Mouse (Mus musculus): Measurements from ENCODE around the gene Kif1b. TPM values are rescaled to one million over a fixed set of nuclear protein-coding genes. Genes with fewer than 3 reads are reported as not detected.

Kif1b gene
- total and polyA plus RNA-seq, 2 experiments from 2014 or later: 213 to 322 TPM

- Histone ChIP-seq H3K9ac (replicated peaks; ENCODE audit: low read length) (no peak overlapping the region), H3K4me3 (ENCODE audit: low read length) (no peak overlapping the region), H3K36me3 (ENCODE audit: insufficient read depth, low read length) (no peaks in the 10 kb centered on the region), H3K4me2 (ENCODE audit: low read depth, low read length) (no peak overlapping the region), H3K27ac (no peak overlapping the region), H3K9me3 (ENCODE audit: low read length) (no peaks in the 10 kb centered on the region), H3K4me1 (ENCODE audit: insufficient read depth, low read length) (peaks cover 8% of the 10 kb centered on the region; the same call in 1 of the 2 replicates), H3K27me3 (ENCODE audit: insufficient read depth, low read length) (no peaks in the 10 kb centered on the region)
- no peak for ATAC-seq
- TF ChIP-seq CTCF (IDR thresholded peaks at IDR 0.05; ENCODE audit: low read depth): no peak
- 93% methylated on average over 2 of the region's 2 CpGs for WGBS
- DNase-seq (ENCODE audit: low spot score): no peak
These were observed 11.0 kb downstream of the Kif1b start for GRCm38 (mm10) chr4:149296501-149296900.

- TF ChIP-seq CTCF (IDR thresholded peaks at IDR 0.05; ENCODE audit: low read depth): no peak
- ATAC-seq: no peak
- Histone ChIP-seq H3K36me3 (ENCODE audit: insufficient read depth, low read length) (peaks cover 4% of the 10 kb centered on the region; the same call in 1 of the 2 replicates), H3K4me3 (ENCODE audit: low read length) (no peak overlapping the region), H3K9me3 (ENCODE audit: low read length) (no peaks in the 10 kb centered on the region), H3K27ac (no peak overlapping the region), H3K4me1 (ENCODE audit: insufficient read depth, low read length) (peaks cover 5% of the 10 kb centered on the region; the same call in 1 of the 2 replicates), H3K4me2 (ENCODE audit: low read depth, low read length) (no peak overlapping the region), H3K9ac (replicated peaks; ENCODE audit: low read length) (no peak overlapping the region), H3K27me3 (ENCODE audit: insufficient read depth, low read length) (no peaks in the 10 kb centered on the region)
- no peak for DNase-seq (ENCODE audit: low spot score)
- WGBS: 61% methylated on average over 5 of the region's 5 CpGs
These were observed 14.5 kb downstream of the Kif1b start for GRCm38 (mm10) chr4:149292984-149293383.

DNA sequence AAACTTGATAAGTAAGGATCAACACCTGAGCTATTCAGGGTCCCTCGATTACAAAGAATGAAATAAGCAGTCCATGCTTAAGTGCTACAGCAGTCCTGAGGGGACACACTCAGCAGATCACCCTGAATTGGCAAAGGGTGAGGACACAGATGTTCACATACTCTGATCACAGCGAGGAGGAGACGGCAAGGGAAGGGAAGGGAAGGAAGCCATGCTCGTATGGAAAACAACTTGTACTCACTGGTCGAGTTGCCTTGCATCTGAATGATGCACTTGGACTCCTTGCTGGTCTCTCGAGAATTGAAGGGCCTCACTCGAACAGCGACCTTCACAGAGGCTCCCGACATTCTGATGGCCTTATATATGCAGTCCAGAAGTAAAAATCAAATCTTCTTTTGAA lies 16.4 kb downstream of the Kif1b start:
- Histone ChIP-seq H3K27ac (no peak overlapping the region), H3K4me3 (ENCODE audit: low read length) (no peak overlapping the region), H3K4me1 (ENCODE audit: insufficient read depth, low read length) (peaks cover 5% of the 10 kb centered on the region; the same call in 1 of the 2 replicates), H3K9me3 (ENCODE audit: low read length) (no peaks in the 10 kb centered on the region), H3K27me3 (ENCODE audit: insufficient read depth, low read length) (no peaks in the 10 kb centered on the region), H3K9ac (replicated peaks; ENCODE audit: low read length) (no peak overlapping the region), H3K36me3 (ENCODE audit: insufficient read depth, low read length) (peaks cover 4% of the 10 kb centered on the region; the same call in 1 of the 2 replicates), H3K4me2 (ENCODE audit: low read depth, low read length) (no peak overlapping the region)
- DNase-seq (ENCODE audit: low spot score): no peak
- 66% methylated on average over 9 of the region's 9 CpGs for WGBS
- ATAC-seq: no peak
- no peak for TF ChIP-seq CTCF (IDR thresholded peaks at IDR 0.05; ENCODE audit: low read depth)

DNA sequence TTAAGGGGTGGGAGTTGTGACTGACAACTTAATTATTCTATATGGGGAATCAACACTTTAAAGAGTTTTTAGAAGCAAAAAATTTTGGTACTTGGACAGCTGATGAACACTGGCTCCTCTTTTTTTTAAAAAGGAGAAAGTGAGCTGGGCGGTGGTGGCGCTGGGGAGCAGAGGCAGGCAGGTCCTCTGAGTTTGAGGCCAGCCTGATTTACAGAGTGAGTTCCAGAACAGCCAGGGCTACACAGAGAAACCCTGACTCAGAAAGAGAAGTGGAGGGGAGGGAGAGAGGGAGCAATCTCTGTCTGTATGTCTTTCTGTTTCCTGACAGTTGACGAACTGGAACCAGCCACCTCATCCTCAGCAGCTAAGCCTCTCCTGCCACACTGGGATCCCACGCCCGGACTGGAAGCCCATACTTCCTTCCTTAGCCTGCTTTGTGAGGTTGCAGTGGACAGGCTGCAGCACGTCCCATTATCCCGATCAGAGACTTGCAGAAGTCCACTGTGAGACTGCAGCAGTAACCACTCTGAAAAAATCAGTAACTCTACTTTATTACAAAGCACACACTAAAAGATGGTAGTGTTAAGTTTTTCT lies 17.2 kb downstream of the Kif1b start:
- no peak for TF ChIP-seq CTCF (IDR thresholded peaks at IDR 0.05; ENCODE audit: low read depth)
- H3K4me2 ChIP-seq (ENCODE audit: low read depth, low read length): no peak overlapping the region
- H3K27ac ChIP-seq: no peak overlapping the region
- DNase-seq (ENCODE audit: low spot score) (no peak), ATAC-seq (no peak)
- H3K9ac ChIP-seq (replicated peaks; ENCODE audit: low read length): no peak overlapping the region
- WGBS: 92% methylated on average over 7 of the region's 7 CpGs
- H3K36me3 ChIP-seq (ENCODE audit: insufficient read depth, low read length): peaks cover 4% of the 10 kb centered on the region; the same call in 1 of the 2 replicates
- no peak overlapping the region for H3K4me3 ChIP-seq (ENCODE audit: low read length)
- H3K27me3 ChIP-seq (ENCODE audit: insufficient read depth, low read length): no peaks in the 10 kb centered on the region
- H3K9me3 ChIP-seq (ENCODE audit: low read length): no peaks in the 10 kb centered on the region
- H3K4me1 ChIP-seq (ENCODE audit: insufficient read depth, low read length): peaks cover 5% of the 10 kb centered on the region; the same call in 1 of the 2 replicates

DNA sequence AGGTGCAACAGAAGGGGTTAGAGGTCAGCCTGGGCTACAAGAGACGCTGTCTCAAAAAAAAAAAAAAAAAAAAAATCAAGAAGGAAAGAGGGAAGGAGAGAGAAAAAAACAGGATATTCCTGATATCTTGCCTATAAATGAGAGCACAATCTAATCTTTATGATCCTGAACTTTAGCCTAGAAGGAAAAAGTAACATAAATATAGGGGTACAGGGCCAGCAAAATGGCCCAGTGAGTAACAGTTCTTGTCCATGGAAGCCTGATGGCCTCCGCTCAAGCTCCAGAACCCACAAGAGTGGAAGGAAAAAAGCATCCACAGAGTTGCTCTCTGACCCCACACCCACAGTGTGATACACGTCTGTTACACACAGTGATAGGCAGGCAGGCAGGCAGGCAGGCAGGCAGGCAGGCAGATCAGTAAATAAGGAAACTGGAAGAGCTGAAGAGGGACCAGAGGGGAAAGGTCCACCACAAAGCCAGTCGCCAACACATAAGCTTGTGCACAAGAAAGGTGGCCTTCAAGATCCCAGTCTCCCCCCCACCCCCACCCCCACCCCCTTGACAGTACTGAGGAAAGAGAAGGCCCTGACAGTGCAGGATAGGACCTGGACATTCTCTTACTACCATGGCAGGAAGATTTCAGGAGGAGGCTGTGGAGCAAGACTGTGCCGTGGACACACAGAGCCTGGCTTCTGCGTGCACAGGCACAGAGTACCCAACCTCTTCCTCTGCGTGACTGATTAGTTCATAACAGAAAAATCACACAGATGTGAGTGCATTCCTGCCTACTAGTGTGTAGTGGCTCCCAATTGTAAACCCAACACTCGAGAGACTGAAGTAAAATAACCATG lies 21.0 kb downstream of the Kif1b start:
- no peak for ATAC-seq
- 71% methylated on average over 8 of the region's 8 CpGs for WGBS
- no peaks in the 10 kb centered on the region for H3K9me3 ChIP-seq (ENCODE audit: low read length)
- H3K4me3 ChIP-seq (ENCODE audit: low read length): no peak overlapping the region
- H3K4me2 ChIP-seq (ENCODE audit: low read depth, low read length): no peak overlapping the region
- no peak for TF ChIP-seq CTCF (IDR thresholded peaks at IDR 0.05; ENCODE audit: low read depth)
- no peaks in the 10 kb centered on the region for H3K27me3 ChIP-seq (ENCODE audit: insufficient read depth, low read length)
- H3K27ac ChIP-seq: 0 out of 2 replicates have a peak overlapping the region, but pooled peaks have one; percentile 11
- H3K4me1 ChIP-seq (ENCODE audit: insufficient read depth, low read length): no peaks in the 10 kb centered on the region
- H3K9ac ChIP-seq (replicated peaks; ENCODE audit: low read length): no peak overlapping the region
- DNase-seq (ENCODE audit: low spot score): no peak
- H3K36me3 ChIP-seq (ENCODE audit: insufficient read depth, low read length): peaks cover 4% of the 10 kb centered on the region; the same call in 1 of the 2 replicates

DNA sequence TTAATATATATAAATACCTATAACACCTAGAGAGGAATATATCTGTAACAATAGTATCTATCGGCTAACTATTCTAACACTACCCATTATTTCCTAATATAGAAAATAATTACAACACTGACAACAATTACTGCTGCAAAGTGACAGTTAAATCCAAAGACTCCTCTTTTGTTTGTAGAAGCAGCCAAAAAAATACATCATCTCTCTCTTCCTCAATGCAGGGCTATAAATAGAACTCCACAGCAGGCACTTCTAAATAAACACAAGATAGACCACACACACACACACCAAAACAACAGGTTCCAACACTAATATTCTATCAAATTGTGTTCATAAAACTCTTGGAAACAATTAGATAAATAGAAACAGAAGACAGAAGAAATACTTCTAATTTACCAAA lies 21.8 kb downstream of the Kif1b start:
- WGBS: 83% methylated on average over 1 of the region's 1 CpGs
- H3K4me1 ChIP-seq (ENCODE audit: insufficient read depth, low read length): no peaks in the 10 kb centered on the region
- H3K9ac ChIP-seq (replicated peaks; ENCODE audit: low read length): no peak overlapping the region
- H3K27ac ChIP-seq: no peak overlapping the region
- peaks cover 4% of the 10 kb centered on the region; the same call in 1 of the 2 replicates for H3K36me3 ChIP-seq (ENCODE audit: insufficient read depth, low read length)
- H3K4me3 ChIP-seq (ENCODE audit: low read length): no peak overlapping the region
- no peak overlapping the region for H3K4me2 ChIP-seq (ENCODE audit: low read depth, low read length)
- ATAC-seq: no peak
- no peak for TF ChIP-seq CTCF (IDR thresholded peaks at IDR 0.05; ENCODE audit: low read depth)
- no peak for DNase-seq (ENCODE audit: low spot score)
- H3K27me3 ChIP-seq (ENCODE audit: insufficient read depth, low read length): no peaks in the 10 kb centered on the region
- no peaks in the 10 kb centered on the region for H3K9me3 ChIP-seq (ENCODE audit: low read length)
